Mouse (Mus musculus): Measurements from ENCODE around the gene Cst8.

- TF ChIP-seq CTCF (IDR thresholded peaks at IDR 0.05; ENCODE audit: insufficient read depth, low read length), result no peak
- no peak for TF ChIP-seq POLR2A (IDR thresholded peaks at IDR 0.05; ENCODE audit: borderline replicate concordance, extremely low read depth, low read depth, low read length)
Measured at GRCm38 (mm10) chr2:148789142-148789541, 9.4 kb upstream of the Cst8 start, which contains the start of gene Cst12.
